8 mouse cellular contexts compared by ENCODE assay signal in genomic region chr15:34016397-34017156, GRCm38 (mm10).
DNase-seq lines count a peak whose midpoint lies in the region; ATAC-seq and TF ChIP-seq lines count a peak whose summit lies in the region.

No protein-coding gene starts in this region.

- TF ChIP-seq EP300 in MEL (IDR thresholded peaks at IDR 0.05; ENCODE audit: low read depth in 1 of 2, low read length in 2 of 2): no peak

- H3K9ac ChIP-seq in MEL (ENCODE audit: control insufficient read depth, low read depth, low read length, poor library complexity, severe bottlenecking): no peak overlapping the region
- H3K9ac ChIP-seq in midbrain, embryonic 16.5 days (ENCODE audit: low read depth, low read length): no peak overlapping the region

- peak; percentile 38 for DNase-seq in layer of hippocampus, adult 11-12 months (ENCODE audit: low spot score)
- no peak for DNase-seq in layer of hippocampus, postnatal 36 days
- DNase-seq in MEL (ENCODE audit: low read depth, low spot score): peak; percentile 41
- peak; percentile 13 for DNase-seq in cerebellum, adult 8-10 months
- DNase-seq in gastrocnemius, postnatal 14 days: peak; percentile 16
- DNase-seq in layer of hippocampus, adult 9-10 months (ENCODE audit: low spot score): peak; percentile 25
- no peak for DNase-seq in ovary, adult 18-20 months (ENCODE audit: low spot score)

- ATAC-seq in midbrain, embryonic 16.5 days: peak; percentile 54; the same call in 1 of the 2 replicates

- H3K27ac ChIP-seq in MEL (ENCODE audit: control insufficient read depth, low read depth, low read length): no peak overlapping the region
- H3K27ac ChIP-seq in midbrain, embryonic 16.5 days (ENCODE audit: low read length): no peak overlapping the region

- H3K27me3 ChIP-seq in MEL (ENCODE audit: control insufficient read depth in 1 of 2, insufficient read depth in 2 of 2, low read length in 2 of 2): no peaks in the 10 kb centered on the region
- H3K27me3 ChIP-seq in midbrain, embryonic 16.5 days (ENCODE audit: control insufficient read depth, insufficient read depth, low read depth, low read length): no peaks in the 10 kb centered on the region

- no peak for TF ChIP-seq POLR2A in MEL (IDR thresholded peaks at IDR 0.05; ENCODE audit: control insufficient read depth in 1 of 2, insufficient read depth in 1 of 2, low read depth in 1 of 2, low read length in 2 of 2, poor library complexity in 1 of 2)

- no peaks in the 10 kb centered on the region for H3K36me3 ChIP-seq in MEL (ENCODE audit: control insufficient read depth in 1 of 2, insufficient read depth in 2 of 2, low read length in 2 of 2)
- H3K36me3 ChIP-seq in midbrain, embryonic 16.5 days (ENCODE audit: control insufficient read depth, insufficient read depth, low read length): no peaks in the 10 kb centered on the region

- peak; percentile 27 for TF ChIP-seq RAD21 in MEL (IDR thresholded peaks at IDR 0.05; ENCODE audit: low read depth, low read length)

- no peaks in the 10 kb centered on the region for H3K79me2 ChIP-seq in MEL (ENCODE audit: control insufficient read depth, insufficient read depth, low read length, poor library complexity)

- H3K4me2 ChIP-seq in midbrain, embryonic 16.5 days (ENCODE audit: low read length): no peak overlapping the region

- no peaks in the 10 kb centered on the region for H3K4me1 ChIP-seq in MEL (ENCODE audit: control insufficient read depth in 1 of 2, insufficient read depth in 2 of 2, low read length in 2 of 2)
- no peaks in the 10 kb centered on the region for H3K4me1 ChIP-seq in midbrain, embryonic 16.5 days (ENCODE audit: control insufficient read depth, insufficient read depth, low read length)

- intact Hi-C loops in gastrocnemius, postnatal 14 days (cut with DNase I; ENCODE audit: low total_unique reads): no loop called here

- H3K9me3 ChIP-seq in MEL (replicated peaks; ENCODE audit: insufficient read depth, low read length): no peaks in the 10 kb centered on the region
- H3K9me3 ChIP-seq in midbrain, embryonic 16.5 days (replicated peaks; ENCODE audit: control insufficient read depth, low read length, poor library complexity, severe bottlenecking): no peaks in the 10 kb centered on the region

- WGBS in midbrain, embryonic 16.5 days: 47% methylated on average over 13 of the region's 13 CpGs

- TF ChIP-seq CTCF in MEL (IDR thresholded peaks at IDR 0.05 in 2 of 3, conservative IDR thresholded peaks at IDR 0.05 in 1 of 3; ENCODE audit: control insufficient read depth in 1 of 3, insufficient read depth in 1 of 3, low read depth in 2 of 3, low read length in 3 of 3, poor library complexity in 1 of 3, severe bottlenecking in 1 of 3): peak in 2 of 3 experiments; percentile 28 to 53; a peak in 4 of 6 replicates

- no peak overlapping the region for H3K4me3 ChIP-seq in MEL (ENCODE audit: control insufficient read depth in 1 of 2, insufficient read depth in 1 of 2, low read depth in 2 of 2, low read length in 2 of 2)
- H3K4me3 ChIP-seq in midbrain, embryonic 16.5 days (ENCODE audit: low read depth, low read length): no peak overlapping the region

TF ChIP-seq in MEL, 35 proteins besides CTCF, POLR2A, EP300 and RAD21:
- TF ChIP-seq POLR2AphosphoS2 (IDR thresholded peaks at IDR 0.05; ENCODE audit: low read length) (no peak), GATA1 (IDR thresholded peaks at IDR 0.05; ENCODE audit: low read depth, low read length) (peak; percentile 66), SMC3 (IDR thresholded peaks at IDR 0.05; ENCODE audit: low read depth, low read length) (peak; percentile 60), TAL1 (IDR thresholded peaks at IDR 0.05; ENCODE audit: low read length) (no peak)
TF ChIP-seq in MEL: peak in this region for 2.

Comparison
In these comparisons a context has a peak if more than half of its experiments do, and no peak if none do; other contexts are left out.
1. DNase-seq: peak in layer of hippocampus, adult 11-12 months (single experiment), MEL (single experiment), cerebellum, adult 8-10 months (single experiment), gastrocnemius, postnatal 14 days (single experiment) and layer of hippocampus, adult 9-10 months (single experiment); none in layer of hippocampus, postnatal 36 days (0 of 2) and ovary, adult 18-20 months (single experiment).